Mouse (Mus musculus): ENCODE results near the gene Pbdc1.

- TF ChIP-seq CTCF (IDR thresholded peaks at IDR 0.05; ENCODE audit: low read depth) (peak; percentile 61), EP300 (IDR thresholded peaks at IDR 0.05; ENCODE audit: low read depth) (no peak)
Observed at GRCm38 (mm10) chrX:105104175-105104574, 24.6 kb downstream of the Pbdc1 start.

All from liver, embryonic 14.5 days (tissue).